Mouse (Mus musculus) C2C12 (cell line): ENCODE measurements at regions not wholly inside any gene's neighbourhood (a gene's known extent, or its start where the extent isn't known, plus 50 kb on each side); places are given as distances from the start of the nearest gene placed in this dataset.

Experiments used
- CEBPB ChIP-seq: IDR thresholded peaks from one replicate; pipeline ENCODE4 v1.6.1; 2011; ENCODE audit warnings: low read depth, mild to moderate bottlenecking, control low read depth, moderate library complexity
- CTCF ChIP-seq: IDR thresholded peaks from one replicate; pipeline ENCODE4 v1.5.1; 2011; ENCODE audit not compliant: control insufficient read depth, insufficient read depth, insufficient read length
- USF1 ChIP-seq: IDR thresholded peaks from one replicate; pipeline ENCODE4 v1.6.1; 2011; ENCODE audit warnings: low read depth, mild to moderate bottlenecking, control low read depth, moderate library complexity

- no peak for TF ChIP-seq USF1
- no peak for TF ChIP-seq CTCF
- TF ChIP-seq CEBPB: no peak
These were observed 86.7 kb upstream of the Mylip start for GRCm38 (mm10) chr13:45302796-45303195.
